Mouse (Mus musculus) midbrain, embryonic 16.5 days (tissue): ENCODE data around the gene Aff1. TPM values are rescaled to one million over a fixed set of nuclear protein-coding genes. Genes with fewer than 3 reads are reported as not detected.
A peak's percentile ranks its signal among the peaks of the same experiment; 100 is the strongest.

ENCODE experiments used
- ATAC-seq: fragments of 200-750 bp; cut with Nextera tagmentation; 2 replicates; pipeline ENCODE4 v1.8.0; 2017; ENCODE audit warnings: moderate TSS enrichment
- H3K27ac ChIP-seq: fragments of 300-500 bp; sonication (generic); 2 replicates; pipeline ENCODE4 v1.5.1; 2014; ENCODE audit warnings: mild to moderate bottlenecking, low read length, mixed read lengths
- H3K27me3 ChIP-seq: fragments of 300-500 bp; sonication (generic); 2 replicates; pipeline ENCODE4 v1.6.1; 2014; ENCODE audit warnings: low read depth, low read length, mixed read lengths; ENCODE audit not compliant: control insufficient read depth, insufficient read depth
- H3K36me3 ChIP-seq: fragments of 300-500 bp; sonication (generic); 2 replicates; pipeline ENCODE4 v1.6.1; 2014; ENCODE audit warnings: mild to moderate bottlenecking, low read length, moderate library complexity, mixed read lengths; ENCODE audit not compliant: control insufficient read depth, insufficient read depth
- H3K4me1 ChIP-seq: fragments of 300-500 bp; sonication (generic); 2 replicates; pipeline ENCODE4 v1.6.1; 2014; ENCODE audit warnings: mild to moderate bottlenecking, low read length, mixed read lengths; ENCODE audit not compliant: control insufficient read depth, insufficient read depth
- H3K4me2 ChIP-seq: fragments of 300-500 bp; sonication (generic); 2 replicates; pipeline ENCODE4 v1.6.1; 2014; ENCODE audit warnings: mild to moderate bottlenecking, low read length, mixed read lengths
- H3K4me3 ChIP-seq: fragments of 300-500 bp; sonication (generic); 2 replicates; pipeline ENCODE4 v1.5.1; 2014; ENCODE audit warnings: low read depth, mild to moderate bottlenecking, low read length, moderate library complexity, mixed read lengths
- H3K9ac ChIP-seq: fragments of 300-500 bp; sonication (generic); 2 replicates; pipeline ENCODE4 v1.6.1; 2014; ENCODE audit warnings: low read depth, low read length, mixed read lengths
- H3K9me3 ChIP-seq: fragments of 300-500 bp; sonication (generic); replicated peaks from 2 replicates; pipeline ENCODE4 v1.6.1; 2014; ENCODE audit warnings: mild to moderate bottlenecking, low read length, mixed read lengths; ENCODE audit not compliant: control insufficient read depth, poor library complexity, severe bottlenecking
- WGBS: fragments of 180-500 bp; shearing (Covaris S2); extraction: QIAGEN DNeasy Blood & Tissue Kit; methylation state at CpG from one replicate; pipeline ENCODE4 v1.1.7; 2014; 5-methylcytosine and 5-hydroxymethylcytosine counted together
- polyA plus RNA-seq: library from polyadenylated mRNA; unstranded; fragments of >200 nt; fragmentation: Nextera tagmentation; extraction: Ambion mirVana; gene quantifications from 2 replicates; pipeline ENCODE4 v1.2.1, GENCODE M21; 2015

The Aff1 gene
- polyA plus RNA-seq, 1 experiment from 2014 or later: 1.2 TPM

GRCm38 (mm10) chr5:103681824-103682223 lies 10.3 kb upstream of the Aff1 start:
- no peak for ATAC-seq
- Histone ChIP-seq H3K4me1 (no peaks in the 10 kb centered on the region), H3K27me3 (no peaks in the 10 kb centered on the region), H3K9ac (no peak overlapping the region), H3K4me3 (no peak overlapping the region), H3K4me2 (no peak overlapping the region), H3K27ac (no peak overlapping the region), H3K9me3 (no peaks in the 10 kb centered on the region), H3K36me3 (no peaks in the 10 kb centered on the region)
- 63% methylated on average over 3 of the region's 3 CpGs for WGBS

GRCm38 (mm10) chr5:103689645-103690044 lies 2.5 kb upstream of the Aff1 start:
- H3K9ac ChIP-seq: no peak overlapping the region
- WGBS: 78% methylated on average over 5 of the region's 5 CpGs
- H3K27ac ChIP-seq: no peak overlapping the region
- peaks cover 2% of the 10 kb centered on the region for H3K27me3 ChIP-seq
- H3K4me2 ChIP-seq: no peak overlapping the region
- peaks cover 16% of the 10 kb centered on the region for H3K4me1 ChIP-seq
- H3K4me3 ChIP-seq: no peak overlapping the region
- no peaks in the 10 kb centered on the region for H3K36me3 ChIP-seq
- no peak for ATAC-seq
- no peaks in the 10 kb centered on the region for H3K9me3 ChIP-seq

- Histone ChIP-seq H3K4me3 (no peak overlapping the region), H3K4me1 (peaks cover 16% of the 10 kb centered on the region), H3K9ac (no peak overlapping the region), H3K9me3 (no peaks in the 10 kb centered on the region), H3K4me2 (no peak overlapping the region), H3K36me3 (no peaks in the 10 kb centered on the region), H3K27ac (no peak overlapping the region), H3K27me3 (peaks cover 2% of the 10 kb centered on the region)
- ATAC-seq: no peak
- WGBS: 89% methylated on average over 8 of the region's 8 CpGs
Observed at GRCm38 (mm10) chr5:103690190-103690589, 2.0 kb upstream of the Aff1 start.

GRCm38 (mm10) chr5:103691171-103691570 lies 1.0 kb upstream of the Aff1 start:
- no peak overlapping the region for H3K9ac ChIP-seq
- H3K36me3 ChIP-seq: no peaks in the 10 kb centered on the region
- peaks cover 16% of the 10 kb centered on the region for H3K4me1 ChIP-seq
- H3K9me3 ChIP-seq: no peaks in the 10 kb centered on the region
- peaks cover 2% of the 10 kb centered on the region for H3K27me3 ChIP-seq
- ATAC-seq: no peak
- H3K4me2 ChIP-seq: no peak overlapping the region
- H3K4me3 ChIP-seq: no peak overlapping the region
- H3K27ac ChIP-seq: no peak overlapping the region

GRCm38 (mm10) chr5:103692531-103693040 lies 412 bp downstream of the Aff1 start:
- H3K27ac ChIP-seq: no peak overlapping the region
- H3K4me3 ChIP-seq: peak overlapping the region; percentile 60
- no peak; the same call in 1 of the 2 replicates for ATAC-seq
- under 1% methylated on average over 34 of the region's 34 CpGs for WGBS
- H3K9me3 ChIP-seq: no peaks in the 10 kb centered on the region
- peak overlapping the region; percentile 65; the same call in 1 of the 2 replicates for H3K9ac ChIP-seq
- peaks cover 2% of the 10 kb centered on the region for H3K27me3 ChIP-seq
- H3K36me3 ChIP-seq: no peaks in the 10 kb centered on the region
- H3K4me1 ChIP-seq: peaks cover 16% of the 10 kb centered on the region
- H3K4me2 ChIP-seq: peak overlapping the region; percentile 100

GRCm38 (mm10) chr5:103693041-103693641 lies 967 bp downstream of the Aff1 start:
- Histone ChIP-seq H3K27me3 (peaks cover 2% of the 10 kb centered on the region), H3K27ac (no peak overlapping the region), H3K36me3 (no peaks in the 10 kb centered on the region), H3K4me2 (peak overlapping the region; percentile 100), H3K9me3 (no peaks in the 10 kb centered on the region), H3K4me3 (peak overlapping the region; percentile 60), H3K9ac (peak overlapping the region; percentile 65; the same call in 1 of the 2 replicates), H3K4me1 (peaks cover 16% of the 10 kb centered on the region)
- under 1% methylated on average over 28 of the region's 28 CpGs for WGBS
- ATAC-seq: 0 out of 2 replicates have a peak, but pooled peaks have one; percentile 33

- no peak overlapping the region for H3K4me2 ChIP-seq
- H3K9ac ChIP-seq: no peak overlapping the region
- peaks cover 2% of the 10 kb centered on the region for H3K27me3 ChIP-seq
- WGBS: 53% methylated on average over 6 of the region's 6 CpGs
- no peak overlapping the region for H3K27ac ChIP-seq
- H3K9me3 ChIP-seq: no peaks in the 10 kb centered on the region
- H3K36me3 ChIP-seq: no peaks in the 10 kb centered on the region
- H3K4me3 ChIP-seq: no peak overlapping the region
- peaks cover 16% of the 10 kb centered on the region for H3K4me1 ChIP-seq
- no peak for ATAC-seq
Observed at GRCm38 (mm10) chr5:103694094-103694493, 1.9 kb downstream of the Aff1 start.

GRCm38 (mm10) chr5:103697875-103698491 lies 5.8 kb downstream of the Aff1 start:
- Histone ChIP-seq H3K27me3 (no peaks in the 10 kb centered on the region), H3K9me3 (no peaks in the 10 kb centered on the region), H3K27ac (no peak overlapping the region), H3K4me2 (no peak overlapping the region), H3K4me3 (no peak overlapping the region), H3K9ac (no peak overlapping the region), H3K4me1 (peaks cover 4% of the 10 kb centered on the region), H3K36me3 (no peaks in the 10 kb centered on the region)
- ATAC-seq: no peak
- WGBS: 69% methylated on average over 5 of the region's 5 CpGs

GRCm38 (mm10) chr5:103698577-103698976 lies 6.4 kb downstream of the Aff1 start:
- ATAC-seq: no peak
- Histone ChIP-seq H3K36me3 (no peaks in the 10 kb centered on the region), H3K4me2 (no peak overlapping the region), H3K4me1 (no peaks in the 10 kb centered on the region; the same call in 1 of the 2 replicates), H3K4me3 (no peak overlapping the region), H3K9me3 (no peaks in the 10 kb centered on the region), H3K9ac (no peak overlapping the region), H3K27me3 (no peaks in the 10 kb centered on the region), H3K27ac (no peak overlapping the region)
- 84% methylated on average over 4 of the region's 4 CpGs for WGBS
